Comparison of ENCODE assay signal across 28 mouse cellular contexts in the genomic region with DNA sequence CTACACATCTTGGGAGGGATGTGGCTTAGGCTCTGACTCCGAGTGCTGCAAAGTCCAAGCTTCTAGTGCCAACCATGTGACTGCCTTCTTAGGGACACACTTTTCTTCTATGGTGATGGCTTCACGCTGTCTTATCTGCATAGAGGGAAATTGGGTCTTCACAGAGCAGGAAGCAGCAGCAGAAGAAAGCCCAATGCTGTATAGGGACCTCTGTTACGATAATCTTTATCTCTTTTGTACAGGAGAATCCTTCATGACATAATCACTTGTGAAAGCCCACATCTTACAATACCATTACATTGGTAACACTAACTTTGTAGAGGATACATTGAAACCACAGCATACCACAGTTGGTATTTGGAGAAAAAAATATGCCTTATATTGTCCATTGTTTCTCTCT.
DNase-seq lines count a peak whose midpoint lies in the region; ATAC-seq lines count a peak whose summit lies in the region.
"Had no signal": no experiment of that assay in that cellular context is flagged by ENCODE, and none has a peak within 500 bp of the region (broad histone marks: within the 10 kb centered on the region; RNA-seq: fewer than 3 reads in every experiment).

No protein-coding gene starts in this region.

- no peaks in the 10 kb centered on the region for H3K9me3 ChIP-seq in liver, embryonic 11.5 days (ENCODE audit: control insufficient read depth, low read length)
- no peaks in the 10 kb centered on the region for H3K9me3 ChIP-seq in liver, embryonic 13.5 days (replicated peaks)
- H3K9me3 ChIP-seq in liver, embryonic 16.5 days (replicated peaks; ENCODE audit: control insufficient read depth, low read length) = no peaks in the 10 kb centered on the region
- H3K9me3 ChIP-seq in limb, embryonic 10.5 days (replicated peaks) = no peaks in the 10 kb centered on the region
- H3K9me3 ChIP-seq: embryonic facial prominence, embryonic 10.5 days; embryonic facial prominence, embryonic 13.5 days; forebrain, embryonic 10.5 days; forebrain, embryonic 13.5 days; heart, embryonic 10.5 days; heart, embryonic 13.5 days had no signal

- H3K27me3 ChIP-seq in liver, embryonic 11.5 days (replicated peaks; ENCODE audit: control insufficient read depth, insufficient read depth, low read length) = no peaks in the 10 kb centered on the region
- no peaks in the 10 kb centered on the region for H3K27me3 ChIP-seq in liver, embryonic 13.5 days
- no peaks in the 10 kb centered on the region for H3K27me3 ChIP-seq in liver, embryonic 16.5 days (ENCODE audit: control insufficient read depth, insufficient read depth, low read depth, low read length)
- no peaks in the 10 kb centered on the region for H3K27me3 ChIP-seq in limb, embryonic 10.5 days (ENCODE audit: low read depth, poor library complexity, severe bottlenecking)
- H3K27me3 ChIP-seq: embryonic facial prominence, embryonic 13.5 days; forebrain, embryonic 13.5 days; heart, embryonic 13.5 days had no signal

- no peaks in the 10 kb centered on the region for H3K36me3 ChIP-seq in liver, embryonic 11.5 days (ENCODE audit: control insufficient read depth, insufficient read depth, low read length)
- no peaks in the 10 kb centered on the region for H3K36me3 ChIP-seq in liver, embryonic 13.5 days
- H3K36me3 ChIP-seq in liver, embryonic 16.5 days (ENCODE audit: control insufficient read depth, insufficient read depth) = no peaks in the 10 kb centered on the region
- no peaks in the 10 kb centered on the region for H3K36me3 ChIP-seq in limb, embryonic 10.5 days
- H3K36me3 ChIP-seq: embryonic facial prominence, embryonic 10.5 days; embryonic facial prominence, embryonic 13.5 days; forebrain, embryonic 10.5 days; heart, embryonic 10.5 days; heart, embryonic 13.5 days had no signal

- 62% methylated on average over 3 of the region's 3 CpGs for WGBS in liver, embryonic 11.5 days
- 37% methylated on average over 3 of the region's 3 CpGs for WGBS in liver, embryonic 13.5 days (ENCODE audit: insufficient replicate concordance)
- WGBS in liver, embryonic 16.5 days (ENCODE audit: insufficient replicate concordance) = 37% methylated on average over 3 of the region's 3 CpGs
- WGBS in limb, embryonic 10.5 days = 93% methylated on average over 3 of the region's 3 CpGs

- DNase-seq in liver, embryonic 11.5 days (ENCODE audit: low spot score) = no peak
- no peak for DNase-seq in liver
- no peak for DNase-seq in liver, embryonic 13.5 days
- DNase-seq in thymus, adult 18-20 months = no peak
- no peak for DNase-seq in urinary bladder, postnatal 25 days (ENCODE audit: low spot score)
- DNase-seq in limb, embryonic 10.5 days (ENCODE audit: low spot score) = no peak
- DNase-seq: adrenal gland, adult 2 months; adrenal gland, postnatal 14 days; cerebellum, adult 11 months; cerebellum, adult 8-10 months; cerebellum, postnatal 10 days; cerebellum, postnatal 36 days; embryo, embryonic 11 days; gastrocnemius, postnatal 10 days; gastrocnemius, postnatal 36 days; heart, adult 2 months; heart, postnatal 14 days; heart, postnatal 4 days had no signal

- H3K27ac ChIP-seq in liver, embryonic 11.5 days (ENCODE audit: low read depth, low read length) = no peak overlapping the region
- H3K27ac ChIP-seq in liver, embryonic 13.5 days = no peak overlapping the region
- no peak overlapping the region for H3K27ac ChIP-seq in liver, embryonic 16.5 days (ENCODE audit: low read length)
- H3K27ac ChIP-seq in limb, embryonic 10.5 days = no peak overlapping the region
- H3K27ac ChIP-seq: embryonic facial prominence, embryonic 10.5 days; embryonic facial prominence, embryonic 13.5 days; forebrain, embryonic 10.5 days; forebrain, embryonic 13.5 days; heart, adult 2 months; heart, embryonic 10.5 days; heart, embryonic 13.5 days; hindbrain, embryonic 14.5 days had no signal

- no peak overlapping the region for H3K4me3 ChIP-seq in liver, embryonic 11.5 days (ENCODE audit: low read depth, low read length)
- H3K4me3 ChIP-seq in liver, embryonic 13.5 days (replicated peaks) = no peak overlapping the region
- H3K4me3 ChIP-seq in liver, embryonic 16.5 days (ENCODE audit: low read depth, low read length) = no peak overlapping the region
- H3K4me3 ChIP-seq in limb, embryonic 10.5 days = no peak overlapping the region
- H3K4me3 ChIP-seq: embryonic facial prominence, embryonic 10.5 days; embryonic facial prominence, embryonic 13.5 days; erythroblast, embryonic 14.5 days; forebrain, embryonic 10.5 days; forebrain, embryonic 13.5 days; heart, adult 2 months; heart, embryonic 10.5 days; heart, embryonic 13.5 days had no signal

- peak; percentile 79 for ATAC-seq in liver, embryonic 11.5 days (replicated peaks; ENCODE audit: low FRiP score)
- peak; percentile 88 for ATAC-seq in liver, embryonic 13.5 days (ENCODE audit: low read depth)
- peak; percentile 71 for ATAC-seq in liver, embryonic 16.5 days (ENCODE audit: low read depth)
- ATAC-seq: forebrain, embryonic 13.5 days; forebrain, embryonic 16.5 days had no signal

- H3K9ac ChIP-seq in liver, embryonic 11.5 days (ENCODE audit: low read depth, low read length) = no peak overlapping the region
- H3K9ac ChIP-seq in liver, embryonic 13.5 days = no peak overlapping the region
- no peak overlapping the region for H3K9ac ChIP-seq in liver, embryonic 16.5 days (ENCODE audit: low read depth, low read length)
- H3K9ac ChIP-seq: embryonic facial prominence, embryonic 13.5 days; forebrain, embryonic 13.5 days; heart, embryonic 13.5 days; hindbrain, embryonic 14.5 days had no signal

- H3K4me1 ChIP-seq in liver, embryonic 11.5 days (replicated peaks; ENCODE audit: control insufficient read depth, insufficient read depth, low read length) = no peaks in the 10 kb centered on the region
- no peaks in the 10 kb centered on the region for H3K4me1 ChIP-seq in liver, embryonic 13.5 days (replicated peaks)
- H3K4me1 ChIP-seq in liver, embryonic 16.5 days (ENCODE audit: control insufficient read depth, low read depth, low read length) = no peaks in the 10 kb centered on the region
- 0 out of 2 replicates have a peak, but pooled peaks cover 6% of the 10 kb centered on the region for H3K4me1 ChIP-seq in limb, embryonic 10.5 days
- H3K4me1 ChIP-seq: embryonic facial prominence, embryonic 10.5 days; forebrain, embryonic 10.5 days; forebrain, embryonic 13.5 days; heart, embryonic 10.5 days; heart, embryonic 13.5 days had no signal

- H3K4me2 ChIP-seq in liver, embryonic 11.5 days = no peak overlapping the region
- H3K4me2 ChIP-seq in liver, embryonic 13.5 days = no peak overlapping the region
- no peak overlapping the region for H3K4me2 ChIP-seq in liver, embryonic 16.5 days (ENCODE audit: low read depth, low read length)
- H3K4me2 ChIP-seq: embryonic facial prominence, embryonic 13.5 days; forebrain, embryonic 13.5 days; heart, embryonic 13.5 days; hindbrain, embryonic 14.5 days had no signal
